Mouse (Mus musculus) ZHBTc4 (cell line): ENCODE results near the gene Gtf2i.

Source experiments
- DNase-seq: peaks from one replicate; pipeline ENCODE4 v3.0.0-alpha.2; 2011; ENCODE audit warnings: low read depth, low spot score

The Gtf2i gene

GRCm38 (mm10) chr5:134322355-134322754 is 7.8 kb upstream of the Gtf2i start:
- DNase-seq: no peak

- DNase-seq: no peak
Measured at GRCm38 (mm10) chr5:134321699-134322098, 7.1 kb upstream of the Gtf2i start.

- peak; percentile 59 for DNase-seq
Measured at GRCm38 (mm10) chr5:134318903-134319302, 4.3 kb upstream of the Gtf2i start.

GRCm38 (mm10) chr5:134316721-134317120 is 2.2 kb upstream of the Gtf2i start:
- no peak for DNase-seq

- peak; percentile 71 for DNase-seq
Measured at GRCm38 (mm10) chr5:134315623-134316350, 1.2 kb upstream of the Gtf2i start.

GRCm38 (mm10) chr5:134314068-134314674 is 389 bp downstream of the Gtf2i start:
- peak; percentile 73 for DNase-seq

- peak; percentile 96 for DNase-seq
Measured at GRCm38 (mm10) chr5:134313451-134314067, 1.0 kb downstream of the Gtf2i start.

- DNase-seq: peak; percentile 92
Measured at GRCm38 (mm10) chr5:134312691-134313450, 1.7 kb downstream of the Gtf2i start.

GRCm38 (mm10) chr5:134311894-134312411 is 2.6 kb downstream of the Gtf2i start:
- peak; percentile 76 for DNase-seq

- no peak for DNase-seq
Measured at GRCm38 (mm10) chr5:134310201-134310600, 4.4 kb downstream of the Gtf2i start.

GRCm38 (mm10) chr5:134309345-134309744 is 5.2 kb downstream of the Gtf2i start:
- DNase-seq: no peak

- DNase-seq: no peak
Measured at GRCm38 (mm10) chr5:134304639-134305038, 9.9 kb downstream of the Gtf2i start.

GRCm38 (mm10) chr5:134295277-134296050 is 19.1 kb downstream of the Gtf2i start:
- no peak for DNase-seq

- DNase-seq: no peak
Measured at GRCm38 (mm10) chr5:134294606-134295005, 20.0 kb downstream of the Gtf2i start.

- no peak for DNase-seq
Measured at GRCm38 (mm10) chr5:134291096-134291495, 23.5 kb downstream of the Gtf2i start.

- peak; percentile 44 for DNase-seq
Measured at GRCm38 (mm10) chr5:134289935-134290560, 24.5 kb downstream of the Gtf2i start.

- DNase-seq: no peak
Measured at GRCm38 (mm10) chr5:134288071-134288470, 26.5 kb downstream of the Gtf2i start.

- no peak for DNase-seq
Measured at GRCm38 (mm10) chr5:134284921-134285320, 29.6 kb downstream of the Gtf2i start.

- DNase-seq: no peak
Measured at GRCm38 (mm10) chr5:134282603-134283002, 32.0 kb downstream of the Gtf2i start.

GRCm38 (mm10) chr5:134282076-134282475 is 32.5 kb downstream of the Gtf2i start:
- DNase-seq: no peak

GRCm38 (mm10) chr5:134279371-134279770 is 35.2 kb downstream of the Gtf2i start:
- DNase-seq: no peak
